Mouse (Mus musculus): ENCODE measurements around the gene 9530068E07Rik. TPM values are rescaled to one million over a fixed set of nuclear protein-coding genes. Genes with fewer than 3 reads are reported as not detected.

Gene 9530068E07Rik
- polyA plus RNA-seq, 1 experiment from 2014 or later = 89.2 TPM

DNA sequence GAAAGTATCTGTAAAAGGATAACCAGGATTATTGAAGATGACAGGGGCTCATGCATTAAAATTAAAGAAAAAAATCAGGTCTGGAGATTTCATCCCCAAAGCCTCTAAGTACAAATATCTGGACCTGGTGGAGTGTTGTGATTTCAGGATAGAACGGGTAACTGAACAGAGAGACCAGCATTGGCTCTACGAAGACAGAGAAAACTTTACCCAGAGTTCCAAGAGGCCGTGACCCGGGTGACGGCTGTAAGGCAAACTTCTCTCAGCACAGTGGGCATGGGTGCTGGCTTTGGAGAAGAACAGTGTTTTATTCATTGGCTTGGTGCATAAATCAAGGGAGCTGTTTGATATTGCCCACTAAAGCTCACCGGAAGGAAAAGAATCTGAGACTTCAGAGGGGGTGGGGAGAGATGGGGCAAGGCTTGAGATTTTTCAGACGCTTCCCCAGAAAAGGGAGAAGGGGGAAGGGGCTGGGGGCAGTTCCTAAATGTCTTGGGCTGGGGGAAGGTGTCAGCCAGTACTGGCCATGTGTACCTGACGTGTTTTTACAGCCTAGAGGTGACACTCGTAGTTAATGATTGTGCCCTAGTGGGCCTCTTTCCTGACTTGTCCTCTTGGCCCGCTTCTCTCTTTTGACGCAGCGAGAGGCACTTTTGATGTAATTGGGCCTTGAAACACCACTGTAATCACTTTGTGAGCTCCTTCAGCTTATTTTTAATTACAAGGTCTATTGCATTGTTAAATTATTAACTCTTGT, 24.2 kb downstream of the 9530068E07Rik start:
- H3K9ac ChIP-seq (ENCODE audit: low read depth, low read length) = no peak overlapping the region
- H3K4me3 ChIP-seq (ENCODE audit: low read depth, low read length) = no peak overlapping the region
- no peaks in the 10 kb centered on the region for H3K36me3 ChIP-seq (ENCODE audit: control insufficient read depth, insufficient read depth)
- 0 out of 2 replicates have a peak, but pooled peaks have one; percentile 10 for ATAC-seq
- no peaks in the 10 kb centered on the region for H3K9me3 ChIP-seq (ENCODE audit: control insufficient read depth)
- no peaks in the 10 kb centered on the region for H3K4me1 ChIP-seq (replicated peaks; ENCODE audit: control insufficient read depth, insufficient read depth, low read length)
- WGBS = 59% methylated on average over 12 of the region's 12 CpGs
- H3K4me2 ChIP-seq (replicated peaks; ENCODE audit: low read depth) = no peak overlapping the region
- H3K27me3 ChIP-seq (replicated peaks; ENCODE audit: control insufficient read depth, insufficient read depth, low read length) = no peaks in the 10 kb centered on the region
- no peak overlapping the region for H3K27ac ChIP-seq (ENCODE audit: low read depth, low read length)
- TF ChIP-seq CTCF (IDR thresholded peaks at IDR 0.05; ENCODE audit: low read depth) = no peak

DNA sequence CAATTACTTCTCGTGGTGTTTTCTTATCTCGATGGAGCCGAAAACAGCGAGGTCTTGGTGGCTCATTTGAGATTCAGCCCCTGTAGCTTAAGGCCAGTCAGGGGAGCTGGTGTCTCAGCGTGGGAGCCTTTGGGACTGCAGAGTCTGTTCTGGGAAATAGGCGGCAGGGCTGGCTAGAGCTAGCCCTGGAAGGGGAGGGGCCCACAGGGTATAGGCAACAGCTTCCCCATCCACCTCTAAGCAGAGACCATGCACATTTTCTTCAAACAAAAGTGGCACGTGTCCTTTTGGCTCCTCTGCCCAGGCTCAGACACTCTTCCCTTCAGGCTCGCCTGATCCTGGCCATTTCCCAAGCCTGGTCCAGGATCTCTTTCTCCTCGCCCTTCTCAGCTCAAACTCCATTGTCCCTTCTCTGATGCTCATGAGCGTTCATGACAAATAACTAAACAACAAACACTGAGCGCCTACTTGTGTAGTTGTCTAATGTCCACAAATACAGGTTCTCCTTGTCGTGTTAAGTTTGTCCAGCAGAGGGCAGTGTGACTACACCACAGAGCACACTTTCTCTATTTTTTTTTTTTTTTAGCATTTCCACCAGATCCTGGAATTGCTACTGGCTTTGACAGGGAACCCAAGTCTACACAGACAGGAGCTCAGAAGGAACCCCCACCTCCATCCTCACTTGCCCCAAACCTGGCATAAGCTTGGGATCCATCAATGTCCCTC, 25.0 kb downstream of the 9530068E07Rik start:
- Histone ChIP-seq H3K9ac (ENCODE audit: low read depth, low read length) (no peak overlapping the region), H3K36me3 (ENCODE audit: control insufficient read depth, insufficient read depth) (no peaks in the 10 kb centered on the region), H3K27ac (ENCODE audit: low read depth, low read length) (no peak overlapping the region), H3K4me1 (replicated peaks; ENCODE audit: control insufficient read depth, insufficient read depth, low read length) (no peaks in the 10 kb centered on the region), H3K4me3 (ENCODE audit: low read depth, low read length) (no peak overlapping the region), H3K9me3 (ENCODE audit: control insufficient read depth) (no peaks in the 10 kb centered on the region), H3K27me3 (replicated peaks; ENCODE audit: control insufficient read depth, insufficient read depth, low read length) (no peaks in the 10 kb centered on the region), H3K4me2 (replicated peaks; ENCODE audit: low read depth) (no peak overlapping the region)
- ATAC-seq = 0 out of 2 replicates have a peak, but pooled peaks have one; percentile 25
- peak; percentile 96 for TF ChIP-seq CTCF (IDR thresholded peaks at IDR 0.05; ENCODE audit: low read depth)
- 19% methylated on average over 12 of the region's 12 CpGs for WGBS

DNA sequence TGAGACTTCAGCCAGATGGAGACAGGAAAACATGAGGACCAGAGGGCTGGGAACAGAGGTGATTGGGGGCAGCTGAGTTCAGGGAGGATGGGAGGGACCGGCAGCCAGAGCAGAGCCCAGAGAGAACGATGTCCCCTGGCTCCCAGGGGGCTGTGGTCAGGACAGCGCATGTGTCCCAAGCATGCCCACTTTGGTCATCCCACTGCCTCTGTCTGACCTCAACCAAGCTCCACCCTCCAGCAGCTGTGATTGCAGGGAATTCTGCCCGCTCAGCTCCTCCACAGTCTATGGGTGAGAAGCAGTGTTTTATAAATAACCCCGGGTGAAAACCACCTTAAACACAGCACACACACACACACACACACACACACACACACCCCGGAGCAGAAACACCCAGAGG, 33.2 kb downstream of the 9530068E07Rik start:
- Histone ChIP-seq H3K4me3 (ENCODE audit: low read depth, low read length) (no peak overlapping the region), H3K9ac (ENCODE audit: low read depth, low read length) (no peak overlapping the region), H3K36me3 (ENCODE audit: control insufficient read depth, insufficient read depth) (no peaks in the 10 kb centered on the region), H3K27me3 (replicated peaks; ENCODE audit: control insufficient read depth, insufficient read depth, low read length) (no peaks in the 10 kb centered on the region), H3K27ac (ENCODE audit: low read depth, low read length) (no peak overlapping the region), H3K9me3 (ENCODE audit: control insufficient read depth) (no peaks in the 10 kb centered on the region), H3K4me1 (replicated peaks; ENCODE audit: control insufficient read depth, insufficient read depth, low read length) (no peaks in the 10 kb centered on the region), H3K4me2 (replicated peaks; ENCODE audit: low read depth) (no peak overlapping the region)
- no peak for ATAC-seq
- TF ChIP-seq CTCF (IDR thresholded peaks at IDR 0.05; ENCODE audit: low read depth) = no peak
- 72% methylated on average over 6 of the region's 6 CpGs for WGBS

DNA sequence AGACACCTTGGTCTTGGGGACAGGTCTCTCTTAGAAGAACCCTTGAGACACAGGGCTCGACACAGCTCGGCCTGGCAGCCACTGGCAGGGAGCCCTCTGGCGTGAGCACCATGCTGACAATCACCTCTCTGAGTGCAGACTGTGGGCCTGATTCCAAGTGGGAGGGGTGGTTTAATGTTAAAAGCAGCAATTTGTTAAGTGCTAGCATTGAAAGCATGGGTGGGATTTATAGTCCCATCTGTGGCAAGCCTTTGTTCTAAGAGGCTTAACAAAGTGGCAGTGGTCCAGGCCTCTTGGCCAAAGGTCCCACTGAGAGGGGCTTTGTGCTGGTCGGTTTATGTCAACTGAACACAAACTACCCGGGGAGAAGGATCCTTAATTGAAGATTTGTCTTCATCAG, 35.4 kb downstream of the 9530068E07Rik start:
- no peaks in the 10 kb centered on the region for H3K27me3 ChIP-seq (replicated peaks; ENCODE audit: control insufficient read depth, insufficient read depth, low read length)
- H3K4me2 ChIP-seq (replicated peaks; ENCODE audit: low read depth) = no peak overlapping the region
- H3K27ac ChIP-seq (ENCODE audit: low read depth, low read length) = no peak overlapping the region
- no peaks in the 10 kb centered on the region for H3K4me1 ChIP-seq (replicated peaks; ENCODE audit: control insufficient read depth, insufficient read depth, low read length)
- H3K36me3 ChIP-seq (ENCODE audit: control insufficient read depth, insufficient read depth) = no peaks in the 10 kb centered on the region
- H3K9me3 ChIP-seq (ENCODE audit: control insufficient read depth) = no peaks in the 10 kb centered on the region
- no peak overlapping the region for H3K9ac ChIP-seq (ENCODE audit: low read depth, low read length)
- no peak overlapping the region for H3K4me3 ChIP-seq (ENCODE audit: low read depth, low read length)
- no peak for TF ChIP-seq CTCF (IDR thresholded peaks at IDR 0.05; ENCODE audit: low read depth)
- 60% methylated on average over 5 of the region's 5 CpGs for WGBS
- no peak for ATAC-seq

DNA sequence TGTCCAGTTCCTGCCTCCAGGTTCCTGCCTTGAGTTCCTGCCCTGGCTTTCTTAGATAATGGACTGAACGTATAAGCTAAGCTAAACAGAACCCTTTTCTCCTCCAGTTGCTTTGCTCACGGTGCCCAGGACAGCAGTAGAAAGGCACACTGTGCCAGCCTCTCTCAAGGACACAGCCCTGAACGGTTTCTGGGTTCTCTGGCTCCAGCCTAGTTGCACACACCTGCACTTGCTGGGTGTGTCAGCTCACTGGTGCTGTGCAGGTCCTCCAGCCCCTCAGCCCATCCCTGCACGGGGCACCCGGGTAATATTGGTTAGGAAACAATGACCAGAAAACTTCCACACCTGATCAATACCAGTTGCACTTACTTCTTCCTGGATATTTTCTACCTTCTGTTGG, 35.9 kb downstream of the 9530068E07Rik start:
- WGBS = 80% methylated on average over 5 of the region's 5 CpGs
- no peak overlapping the region for H3K9ac ChIP-seq (ENCODE audit: low read depth, low read length)
- H3K4me1 ChIP-seq (replicated peaks; ENCODE audit: control insufficient read depth, insufficient read depth, low read length) = no peaks in the 10 kb centered on the region
- H3K36me3 ChIP-seq (ENCODE audit: control insufficient read depth, insufficient read depth) = no peaks in the 10 kb centered on the region
- H3K4me3 ChIP-seq (ENCODE audit: low read depth, low read length) = no peak overlapping the region
- no peak overlapping the region for H3K27ac ChIP-seq (ENCODE audit: low read depth, low read length)
- H3K9me3 ChIP-seq (ENCODE audit: control insufficient read depth) = no peaks in the 10 kb centered on the region
- TF ChIP-seq CTCF (IDR thresholded peaks at IDR 0.05; ENCODE audit: low read depth) = no peak
- no peak for ATAC-seq
- no peak overlapping the region for H3K4me2 ChIP-seq (replicated peaks; ENCODE audit: low read depth)
- no peaks in the 10 kb centered on the region for H3K27me3 ChIP-seq (replicated peaks; ENCODE audit: control insufficient read depth, insufficient read depth, low read length)

DNA sequence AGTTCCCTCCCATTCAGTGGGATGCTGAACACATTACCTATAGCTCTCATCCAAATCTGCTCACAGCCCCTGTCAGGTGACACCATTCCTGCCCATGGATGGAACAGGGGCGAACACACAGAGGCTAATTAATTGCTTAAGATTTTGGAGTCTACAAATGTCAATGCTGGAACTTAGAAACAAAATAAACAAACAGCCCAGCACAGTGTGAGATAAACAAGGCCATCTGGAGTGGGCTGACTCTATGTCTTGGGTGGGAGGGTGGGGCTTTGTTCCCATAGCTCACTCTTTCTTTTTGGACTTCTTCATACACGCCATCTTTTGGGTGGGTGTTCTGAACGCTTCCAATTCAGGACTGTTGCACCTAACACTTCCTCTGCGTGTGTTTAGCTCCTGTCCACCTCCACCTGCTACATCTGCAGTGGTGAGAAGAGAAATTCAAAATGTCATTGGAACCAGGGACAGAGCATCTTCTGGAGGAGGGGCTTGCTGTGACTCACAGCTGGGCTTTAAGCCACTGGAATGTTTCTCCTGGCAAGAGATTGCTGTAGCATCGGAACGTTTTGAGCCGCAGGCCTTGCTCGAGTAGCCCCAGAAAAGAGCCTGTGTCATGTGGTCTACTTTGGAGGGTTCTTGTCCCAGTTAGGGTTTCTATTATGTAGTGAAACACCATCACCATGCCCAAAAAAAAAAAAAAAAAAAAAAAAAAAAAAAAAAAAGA, 37.0 kb downstream of the 9530068E07Rik start:
- no peaks in the 10 kb centered on the region for H3K4me1 ChIP-seq (replicated peaks; ENCODE audit: control insufficient read depth, insufficient read depth, low read length)
- no peak overlapping the region for H3K4me2 ChIP-seq (replicated peaks; ENCODE audit: low read depth)
- no peaks in the 10 kb centered on the region for H3K36me3 ChIP-seq (ENCODE audit: control insufficient read depth, insufficient read depth)
- TF ChIP-seq CTCF (IDR thresholded peaks at IDR 0.05; ENCODE audit: low read depth) = no peak
- H3K27me3 ChIP-seq (replicated peaks; ENCODE audit: control insufficient read depth, insufficient read depth, low read length) = no peaks in the 10 kb centered on the region
- WGBS = 77% methylated on average over 8 of the region's 8 CpGs
- H3K9me3 ChIP-seq (ENCODE audit: control insufficient read depth) = no peaks in the 10 kb centered on the region
- H3K27ac ChIP-seq (ENCODE audit: low read depth, low read length) = no peak overlapping the region
- H3K4me3 ChIP-seq (ENCODE audit: low read depth, low read length) = no peak overlapping the region
- no peak for ATAC-seq
- H3K9ac ChIP-seq (ENCODE audit: low read depth, low read length) = no peak overlapping the region
